Mouse (Mus musculus): ENCODE results near the gene Crtc3. TPM values are rescaled to one million over a fixed set of nuclear protein-coding genes. Genes with fewer than 3 reads are reported as not detected.
A peak's percentile ranks its signal among the peaks of the same experiment; 100 is the strongest.

Crtc3 gene
- total RNA-seq, 2 experiments from 2014 or later: 16.2 to 20.1 TPM

DNA sequence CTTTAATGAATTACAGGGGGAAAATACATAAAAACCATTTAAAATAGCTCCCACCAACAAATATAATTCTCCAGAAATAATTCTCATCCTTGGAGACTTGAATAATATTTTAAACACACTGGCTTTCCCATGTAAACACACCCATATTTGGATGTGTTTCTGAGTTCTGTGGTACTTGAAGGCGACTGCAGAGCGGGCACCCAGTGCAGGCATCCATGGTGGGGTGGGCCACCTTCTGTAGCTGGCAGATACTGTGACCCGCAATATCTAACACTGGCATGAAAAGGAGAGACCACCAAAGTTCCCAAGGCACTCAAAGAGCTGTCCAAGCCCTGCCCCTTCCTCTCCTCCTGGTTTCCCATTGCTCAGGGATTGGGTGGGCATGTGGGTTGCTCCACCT lies 74.6 kb downstream of the Crtc3 start:
- intact Hi-C loops (cut with DNase I): no loop called here
- no peak for DNase-seq

DNA sequence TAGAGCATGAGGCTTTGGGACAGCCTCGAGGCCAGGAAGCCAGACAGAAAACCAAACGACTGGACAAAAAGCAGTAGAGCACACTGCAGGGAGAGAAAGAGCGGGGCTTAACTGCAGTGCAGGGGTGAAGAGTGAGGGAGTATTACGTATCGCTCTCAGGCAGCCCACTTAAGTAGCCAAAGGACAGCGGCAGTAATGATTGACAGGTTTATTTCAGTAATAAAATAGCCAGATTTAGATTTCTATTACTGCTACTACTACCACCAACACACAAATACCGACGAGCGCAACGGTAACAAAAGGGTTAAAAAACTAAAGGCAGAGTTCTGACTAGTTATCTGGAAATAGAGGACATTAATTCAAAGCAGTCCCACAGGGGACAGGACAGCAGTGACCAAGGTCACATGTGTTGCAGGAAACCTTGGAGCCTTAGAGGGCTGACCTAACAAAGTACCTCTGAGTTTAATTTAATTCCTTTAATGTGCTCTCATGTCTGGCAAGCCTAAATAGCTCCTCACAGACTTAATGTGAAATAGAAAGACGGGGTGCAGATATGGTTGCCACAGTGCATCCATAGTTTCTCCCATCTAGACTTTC lies 76.4 kb downstream of the Crtc3 start:
- intact Hi-C loops (cut with DNase I): no loop called here
- no peak for DNase-seq

DNA sequence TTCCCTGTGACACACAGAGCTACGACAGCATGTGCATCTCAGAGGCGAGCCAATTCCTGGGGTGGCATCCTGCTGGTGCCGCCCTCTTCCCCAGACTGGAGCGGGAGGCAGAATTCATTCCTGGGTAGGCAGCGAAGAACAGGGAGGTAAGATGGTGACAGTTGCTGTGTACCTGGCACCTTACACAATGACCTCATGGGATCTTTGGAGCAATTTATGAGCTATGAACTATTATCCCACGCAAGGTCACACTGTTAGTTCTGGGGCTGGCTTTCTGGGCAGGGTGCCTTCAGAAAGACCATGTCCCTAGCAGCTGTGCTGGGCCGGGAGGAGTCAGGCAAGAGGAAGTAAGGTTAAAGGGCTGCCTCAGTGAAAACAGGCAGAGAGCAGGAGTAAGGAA lies 77.0 kb downstream of the Crtc3 start:
- intact Hi-C loops (cut with DNase I): no loop called here
- DNase-seq: peak in 1 of 2 experiments; percentile 28

DNA sequence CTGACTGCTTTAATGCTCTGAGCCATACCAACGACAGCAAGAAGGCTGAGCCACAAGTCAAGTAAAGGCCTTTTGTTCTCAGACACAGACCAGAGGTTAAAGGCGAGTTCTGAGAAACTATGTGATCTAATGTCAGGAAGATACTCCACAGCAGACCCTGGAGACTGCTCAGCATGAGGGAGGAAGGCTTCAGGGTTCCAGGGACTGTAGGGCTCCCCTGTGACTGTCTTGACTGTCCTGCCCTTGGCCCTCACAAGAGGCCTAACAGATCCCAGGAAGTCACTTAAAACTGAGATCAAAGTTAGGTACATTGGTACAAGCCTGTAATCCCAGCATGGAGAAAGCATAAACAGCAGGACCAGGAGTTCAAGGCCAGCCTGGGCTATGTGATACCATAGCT lies 81.2 kb downstream of the Crtc3 start:
- no peak for DNase-seq
- intact Hi-C loops (cut with DNase I): loop anchor here (10.0 kb wide), 1 partner anchor 237 kb away; no protein-coding TSS in a partner anchor

DNA sequence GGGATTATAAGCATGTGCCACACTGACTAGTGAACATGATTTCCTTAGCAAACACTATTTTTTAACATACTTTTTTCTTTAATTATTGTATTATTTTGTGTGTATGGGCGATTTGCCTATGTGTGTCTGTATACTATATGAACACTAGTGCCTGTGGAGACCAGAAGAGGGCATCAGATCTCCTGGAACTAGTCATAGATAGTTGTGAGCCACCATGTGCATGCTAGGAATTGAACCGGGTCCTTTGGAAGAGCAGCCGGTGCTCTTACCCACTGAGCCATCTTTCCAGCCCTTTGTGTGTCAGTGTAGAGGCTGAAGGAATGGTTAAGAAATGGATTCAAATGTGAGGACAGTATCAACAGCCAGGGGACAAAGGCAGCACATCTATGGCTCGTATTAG lies 82.2 kb downstream of the Crtc3 start:
- intact Hi-C loops (cut with DNase I): loop anchor here (10.0 kb wide), 1 partner anchor 238 kb away; no protein-coding TSS in a partner anchor
- no peak for DNase-seq

DNA sequence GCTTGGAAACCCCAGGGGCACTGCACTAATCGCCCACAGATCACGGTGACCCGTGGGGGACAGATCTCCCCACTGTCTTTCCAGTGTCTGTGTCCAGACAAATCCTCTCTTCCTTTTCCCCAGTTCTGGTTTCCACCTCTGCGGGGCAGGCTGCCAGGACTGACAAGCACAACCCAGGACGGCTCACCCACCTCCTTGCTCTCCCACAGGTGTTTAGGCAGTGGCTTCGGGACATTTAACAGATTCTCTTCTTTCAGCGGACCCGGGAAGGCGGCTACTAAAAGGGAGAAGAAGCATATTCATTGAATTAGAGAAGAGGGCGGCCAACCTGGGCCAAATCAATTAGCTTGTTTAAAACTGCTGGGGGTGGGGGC lies 83.1 kb downstream of the Crtc3 start:
- intact Hi-C loops (cut with DNase I): loop anchor here (10.0 kb wide), 1 partner anchor 239 kb away; no protein-coding TSS in a partner anchor

DNA sequence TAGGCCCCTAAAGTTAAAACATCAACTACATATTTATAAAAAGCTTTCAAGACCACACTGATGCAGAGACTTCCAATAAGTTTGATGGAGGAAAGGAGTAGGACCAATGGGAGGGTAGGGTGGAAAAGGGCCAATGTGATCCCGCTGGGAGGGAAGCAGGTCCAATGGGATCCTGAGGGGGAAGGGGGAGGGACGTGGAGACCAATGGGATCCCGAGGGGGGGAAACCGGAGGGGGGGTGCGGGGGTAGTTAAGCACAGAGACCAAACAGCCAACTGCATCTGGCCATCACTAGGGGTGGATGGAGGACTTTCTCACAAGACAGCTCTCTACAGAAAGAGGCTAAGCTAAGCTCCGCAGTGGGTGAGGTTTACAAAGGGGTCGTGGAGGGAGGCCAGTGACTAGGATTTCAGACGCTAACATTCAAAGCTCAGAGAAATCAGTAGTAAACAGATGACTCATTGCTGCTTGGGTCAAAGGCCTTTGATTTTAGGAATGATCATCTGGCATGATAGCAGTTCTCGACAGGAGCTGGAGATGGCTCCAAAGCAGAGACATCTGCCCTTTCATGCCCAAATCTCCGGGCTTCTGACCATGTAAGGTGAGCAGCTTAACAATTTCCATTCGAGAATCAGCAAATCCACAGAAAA lies 83.6 kb downstream of the Crtc3 start:
- DNase-seq: peak in 1 of 2 experiments; percentile 37
- intact Hi-C loops (cut with DNase I): loop anchor here (10.0 kb wide), 1 partner anchor 240 kb away; no protein-coding TSS in a partner anchor

More for the DNA sequence above, 83.1 kb downstream of the Crtc3 start:
- no peak for DNase-seq

DNA sequence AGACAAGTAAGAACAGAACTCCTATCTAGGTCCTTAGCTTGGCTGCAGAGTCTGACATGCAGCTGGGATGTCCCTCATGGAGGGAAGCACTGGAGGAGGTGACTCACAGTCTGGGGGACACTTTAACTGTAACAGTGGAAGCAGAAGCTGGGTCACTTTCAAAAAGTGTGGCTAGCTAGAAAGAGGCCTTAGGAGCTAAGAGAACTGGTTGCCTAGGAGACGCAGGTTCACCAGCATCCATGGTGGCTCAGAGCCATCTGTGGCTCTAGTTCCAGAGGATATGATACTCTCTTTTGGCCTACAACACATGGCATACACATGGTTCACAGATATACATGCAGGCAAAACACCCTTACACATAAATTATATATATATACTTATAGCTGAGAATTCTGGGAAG lies 86.1 kb downstream of the Crtc3 start:
- intact Hi-C loops (cut with DNase I): loop anchor here (10.0 kb wide), 1 partner anchor 242 kb away; no protein-coding TSS in a partner anchor
- DNase-seq: no peak

DNA sequence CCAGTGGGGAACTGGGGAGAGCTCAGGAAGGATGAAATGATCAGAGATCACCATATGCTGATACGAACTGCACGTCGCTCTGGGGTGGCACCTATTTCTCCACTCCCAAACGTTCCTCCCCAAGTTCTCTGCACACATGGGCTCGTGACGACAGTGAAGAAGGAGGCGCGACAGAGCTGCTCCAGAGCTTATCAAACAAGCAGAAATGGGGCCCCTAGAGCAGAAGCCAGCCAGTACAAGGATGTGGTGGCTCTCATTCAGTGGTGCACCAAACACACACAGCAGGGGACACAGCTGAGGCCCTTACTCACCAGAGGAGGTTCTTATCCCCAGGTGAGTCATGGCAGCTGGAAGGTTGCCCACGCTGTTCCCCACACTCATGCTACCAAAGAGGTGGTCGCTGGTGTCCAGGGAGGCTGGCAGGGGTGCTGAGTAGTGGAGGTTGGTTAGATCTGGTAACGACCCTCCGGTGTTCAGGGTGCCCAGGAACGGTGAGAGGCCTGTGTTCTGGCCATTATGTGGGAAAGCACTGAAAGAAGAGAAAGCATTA lies 90.2 kb downstream of the Crtc3 start:
- no peak for DNase-seq
- intact Hi-C loops (cut with DNase I): no loop called here

DNA sequence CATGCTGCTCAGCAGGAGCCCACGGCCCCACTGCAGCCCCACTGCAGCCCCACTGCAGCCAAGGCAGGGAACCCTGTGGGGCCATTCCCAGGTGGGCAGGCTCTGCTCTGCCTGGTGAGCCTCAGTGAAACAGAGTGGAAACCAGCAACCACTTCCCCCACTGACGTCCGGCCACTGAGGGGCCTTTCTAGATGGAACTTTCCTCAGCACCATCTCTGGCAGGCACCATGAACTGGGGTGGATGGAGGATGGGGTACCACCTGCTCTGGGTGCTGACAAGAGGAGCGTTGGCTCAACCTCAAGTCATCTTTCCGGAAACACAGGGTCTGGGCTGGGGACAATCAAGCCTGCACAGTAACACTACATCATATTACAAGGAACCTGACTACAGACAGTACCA lies 90.8 kb downstream of the Crtc3 start:
- DNase-seq: no peak
- intact Hi-C loops (cut with DNase I): no loop called here

DNA sequence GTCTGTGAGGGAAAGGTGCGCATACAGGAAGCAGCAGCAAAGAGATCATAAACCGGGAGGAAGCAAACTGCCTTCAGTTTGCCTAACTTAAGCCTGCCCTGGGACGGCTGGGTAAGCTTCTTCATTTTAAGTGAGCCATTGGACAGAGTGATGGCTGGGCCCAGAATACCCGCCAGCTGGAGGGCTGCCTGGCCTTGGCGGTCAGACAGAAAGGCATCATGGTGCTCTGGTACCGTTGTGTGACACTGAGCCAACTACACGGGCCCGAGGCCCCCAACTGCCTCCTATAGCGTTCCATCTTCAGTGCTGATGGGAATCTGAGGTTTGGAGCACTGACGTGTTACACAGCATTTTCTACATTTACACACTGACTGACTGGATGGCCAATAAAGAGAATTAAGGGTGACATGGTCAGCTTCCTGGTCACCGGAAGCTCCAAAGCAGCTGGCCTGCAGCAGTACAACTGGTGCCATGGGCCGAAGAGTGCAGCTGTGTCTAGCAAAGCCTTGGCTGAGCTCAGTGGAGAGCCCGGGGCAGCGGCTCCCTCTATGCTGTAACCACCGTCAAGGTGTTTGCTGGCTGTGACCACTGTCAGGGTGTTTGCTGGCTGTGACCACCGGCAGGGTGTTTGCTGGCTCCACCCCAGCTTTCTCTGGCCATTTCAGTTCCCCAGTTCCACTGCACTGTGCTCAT lies 99.5 kb downstream of the Crtc3 start:
- intact Hi-C loops (cut with DNase I): no loop called here
- DNase-seq: peak in 1 of 2 experiments; percentile 28

DNA sequence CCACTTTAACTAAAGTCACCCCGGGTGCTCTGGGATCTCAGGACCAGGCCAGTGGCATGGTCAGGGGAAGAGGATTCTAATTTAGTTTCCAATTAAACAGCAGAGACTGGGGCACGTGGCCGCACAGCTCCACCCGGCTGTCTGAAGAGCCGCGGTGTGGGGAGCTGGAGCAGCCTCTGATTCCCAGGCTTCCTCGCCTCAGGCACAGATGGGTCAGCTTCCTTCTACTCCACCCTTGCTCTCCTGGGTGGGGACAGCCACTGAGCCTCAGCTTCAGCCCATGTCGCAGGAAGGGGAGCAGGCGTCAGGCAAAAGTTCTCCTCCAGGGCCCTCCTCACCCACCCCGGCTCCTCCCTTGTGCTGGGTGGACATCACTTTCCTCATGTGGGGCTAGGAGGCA lies 101.0 kb downstream of the Crtc3 start:
- DNase-seq: peak; percentile 40 to 52
- intact Hi-C loops (cut with DNase I): no loop called here

DNA sequence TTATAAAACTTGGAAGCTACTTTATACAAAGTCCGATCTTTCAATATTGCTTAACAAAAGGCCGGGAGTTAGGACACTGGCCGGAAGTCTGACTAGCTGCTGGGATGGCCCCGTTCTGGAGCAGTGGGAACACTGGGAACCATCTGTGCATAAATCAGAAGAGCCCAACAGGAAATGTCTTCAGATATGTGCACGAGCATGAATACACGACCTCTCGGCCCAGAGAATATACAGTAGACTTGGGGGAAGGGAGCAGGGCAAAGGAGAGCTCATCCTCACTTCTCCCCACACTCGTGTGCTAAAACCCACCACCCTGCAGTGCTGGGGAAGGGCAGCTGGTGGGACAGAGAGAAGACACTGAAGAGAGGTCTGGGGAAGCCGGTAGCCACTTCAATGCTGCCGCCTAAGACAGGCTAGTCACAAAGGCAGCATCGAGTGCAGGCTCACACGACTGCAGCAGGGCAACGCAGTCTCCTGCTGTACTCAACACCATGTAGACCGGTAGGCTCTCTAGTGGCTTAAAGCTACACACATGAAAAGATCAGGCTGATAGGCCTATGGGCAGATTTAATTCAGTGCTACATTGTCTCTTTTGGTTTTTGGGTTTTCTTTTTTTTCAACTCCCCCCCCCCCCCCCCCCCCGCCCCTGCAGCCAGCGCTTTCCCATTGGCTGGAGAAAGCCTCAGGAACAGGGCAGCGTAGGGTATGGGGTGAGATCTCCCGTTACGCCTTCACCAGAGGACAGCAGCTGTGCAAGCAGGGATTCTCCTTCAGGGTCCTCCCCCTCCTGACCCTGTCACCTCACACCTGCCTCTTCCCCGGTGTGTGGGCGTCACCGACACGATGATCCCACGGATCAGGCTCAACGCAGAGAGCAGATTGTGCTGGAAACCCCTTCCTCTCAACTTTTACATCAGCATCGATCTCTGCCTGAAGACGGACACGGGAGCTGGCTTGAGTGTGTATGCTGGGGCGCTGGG lies 101.7 kb downstream of the Crtc3 start:
- DNase-seq: peak; percentile 38 to 44
- intact Hi-C loops (cut with DNase I): no loop called here

DNA sequence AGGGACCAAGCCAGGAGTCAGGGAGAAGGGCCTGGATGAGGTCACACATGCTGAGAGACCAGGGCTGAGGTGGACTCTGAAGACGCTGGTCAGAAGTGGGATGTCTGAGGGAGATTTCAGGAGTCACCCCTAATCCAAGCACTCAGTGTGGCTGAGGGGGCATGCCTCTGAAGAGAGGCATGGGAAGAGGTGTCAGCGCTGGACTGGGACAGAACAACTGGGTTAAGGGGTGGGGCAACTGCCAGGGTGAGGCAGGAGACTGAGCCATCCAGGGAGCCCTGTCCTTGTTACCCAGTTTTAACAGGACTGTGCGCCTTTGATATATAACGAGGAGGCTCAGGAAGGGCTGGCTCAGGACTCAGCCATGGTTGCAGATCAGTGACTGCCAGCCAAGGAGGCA lies 102.5 kb downstream of the Crtc3 start:
- peak in 1 of 2 experiments; percentile 13 for DNase-seq
- intact Hi-C loops (cut with DNase I): no loop called here

DNA sequence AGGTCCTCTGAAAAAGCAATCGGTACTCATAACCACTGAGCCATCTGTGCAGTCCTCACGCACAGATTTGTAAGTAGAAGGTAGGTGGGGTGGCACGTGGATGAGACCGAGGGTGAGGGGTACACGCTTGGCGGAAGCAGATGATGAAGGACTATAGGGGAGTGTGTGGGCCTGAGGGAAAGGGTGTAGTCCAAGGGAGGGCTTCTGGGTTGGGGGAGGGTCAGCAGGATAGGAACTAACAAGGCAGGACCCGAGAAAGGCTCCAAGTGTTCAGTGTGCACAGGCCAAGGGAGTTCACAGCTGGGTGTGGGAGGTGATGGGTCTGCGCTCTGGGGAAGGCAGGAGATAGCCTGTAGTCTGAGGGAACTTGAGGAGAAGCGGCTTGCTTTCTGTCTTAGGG lies 103.3 kb downstream of the Crtc3 start:
- intact Hi-C loops (cut with DNase I): loop anchor here (2.0 kb wide), 1 partner anchor 245 kb away; the partner anchor contains the start of gene Unc45a
- DNase-seq: no peak

DNA sequence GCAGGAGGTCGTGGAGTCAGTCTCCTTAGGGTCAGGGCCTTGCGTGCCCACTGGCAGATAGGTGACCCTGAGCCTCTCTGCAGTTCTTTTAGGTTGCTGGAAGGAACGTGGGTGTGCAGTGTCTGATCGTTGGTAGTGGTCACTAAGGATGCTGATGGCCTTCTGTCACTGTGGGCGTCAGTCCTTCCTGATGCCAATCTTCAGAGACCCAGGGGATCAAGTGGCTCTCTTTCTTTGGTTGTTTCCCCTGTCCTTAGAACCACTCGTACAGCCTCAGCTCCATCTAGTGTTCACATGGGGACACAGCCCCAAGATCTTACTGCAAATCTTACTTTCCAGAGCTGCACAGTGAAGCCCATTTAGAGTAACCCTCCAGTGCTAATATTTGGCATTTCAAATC lies 104.7 kb downstream of the Crtc3 start:
- peak; percentile 52 to 67 for DNase-seq
- intact Hi-C loops (cut with DNase I): loop anchor here (1.0 to 2.0 kb wide), 2 partner anchors 198 to 243 kb away; partner anchors contain the start of gene Unc45a

DNA sequence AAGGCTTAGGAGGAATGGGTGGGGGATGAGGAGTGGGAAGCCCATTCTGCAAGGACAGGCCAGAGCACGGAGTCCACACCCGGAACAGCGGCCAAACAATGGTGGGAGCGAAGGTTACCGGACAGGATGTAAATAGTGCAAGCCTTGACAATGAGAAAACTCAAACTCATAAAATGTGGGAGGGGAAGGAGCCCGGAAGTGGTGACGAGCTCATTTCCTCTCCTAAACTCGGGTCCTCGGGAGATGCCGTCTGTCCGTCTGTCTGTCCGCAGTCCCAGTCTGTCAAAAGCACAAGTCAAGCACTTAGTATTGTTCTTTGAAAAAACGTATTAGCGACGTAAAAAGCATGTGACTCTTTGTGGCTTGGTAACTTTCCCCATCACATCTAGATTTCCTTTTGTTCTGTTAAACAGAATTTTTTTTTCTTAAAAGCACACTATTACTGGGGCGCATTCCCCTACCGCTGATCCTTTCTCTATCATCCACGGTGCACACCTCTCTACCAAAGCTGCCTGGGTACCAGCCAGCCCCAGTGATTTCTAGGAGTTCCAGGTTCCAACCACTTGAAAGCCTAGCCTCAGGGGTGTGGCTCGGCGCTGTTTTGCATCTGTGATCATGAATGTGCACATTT lies 105.7 kb downstream of the Crtc3 start:
- intact Hi-C loops (cut with DNase I): no loop called here

DNA sequence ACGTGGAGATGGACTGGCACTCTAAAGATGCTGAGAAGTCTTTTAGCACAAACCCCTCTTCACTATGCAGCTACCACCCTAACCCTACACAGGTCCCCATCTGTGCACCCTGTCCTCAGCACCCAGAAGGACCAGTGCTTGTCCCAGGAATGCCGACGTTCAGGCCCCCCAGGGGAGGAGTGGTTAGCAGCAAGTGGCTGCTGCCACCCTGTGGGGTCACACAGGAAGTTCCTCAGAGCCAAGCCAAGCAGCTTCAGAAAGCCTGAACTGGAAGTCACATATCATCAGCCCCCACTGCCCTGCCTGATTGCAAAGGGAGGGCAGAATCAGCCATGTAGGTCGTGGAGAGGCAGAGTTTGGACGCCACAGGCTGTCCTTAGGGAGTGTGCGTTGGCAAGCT lies 108.3 kb downstream of the Crtc3 start:
- DNase-seq: peak; percentile 57 to 66
- intact Hi-C loops (cut with DNase I): loop anchor here (1.0 kb wide), 1 partner anchor 194 kb away; no protein-coding TSS in a partner anchor

More for the DNA sequence above, 105.7 kb downstream of the Crtc3 start:
- peak; percentile 55 to 64 for DNase-seq

DNA sequence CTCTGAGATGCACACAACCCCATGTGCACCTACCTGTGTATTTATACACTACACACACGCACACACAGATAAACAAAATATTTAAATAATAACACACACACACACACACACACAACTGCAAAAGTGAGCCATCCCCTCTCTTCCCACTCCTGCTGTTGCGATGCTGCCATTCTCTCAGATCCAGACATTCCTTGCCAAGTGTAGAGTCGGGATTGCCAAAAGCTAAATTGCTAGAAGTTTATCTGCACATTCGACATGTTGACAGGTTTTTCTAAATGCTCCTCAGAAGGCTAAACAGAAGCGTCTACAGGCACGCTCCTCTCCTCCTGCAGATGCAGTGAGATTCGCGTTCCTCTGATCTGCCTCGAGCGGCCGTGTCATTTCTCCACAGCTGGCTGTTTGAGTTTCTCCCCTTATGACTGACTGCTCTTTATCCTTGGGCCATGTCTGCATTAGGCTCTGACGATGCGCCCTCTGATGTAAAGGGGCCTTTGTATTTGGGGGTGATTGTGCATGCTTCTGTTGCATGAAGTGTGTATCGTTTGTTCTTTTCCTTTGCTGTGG lies 111.2 kb downstream of the Crtc3 start:
- intact Hi-C loops (cut with DNase I): no loop called here
- no peak for DNase-seq
